Mouse (Mus musculus): Measurements from ENCODE around the gene Ip6k3.
A peak's percentile ranks its signal among the peaks of the same experiment; 100 is the strongest.

The Ip6k3 gene

DNA sequence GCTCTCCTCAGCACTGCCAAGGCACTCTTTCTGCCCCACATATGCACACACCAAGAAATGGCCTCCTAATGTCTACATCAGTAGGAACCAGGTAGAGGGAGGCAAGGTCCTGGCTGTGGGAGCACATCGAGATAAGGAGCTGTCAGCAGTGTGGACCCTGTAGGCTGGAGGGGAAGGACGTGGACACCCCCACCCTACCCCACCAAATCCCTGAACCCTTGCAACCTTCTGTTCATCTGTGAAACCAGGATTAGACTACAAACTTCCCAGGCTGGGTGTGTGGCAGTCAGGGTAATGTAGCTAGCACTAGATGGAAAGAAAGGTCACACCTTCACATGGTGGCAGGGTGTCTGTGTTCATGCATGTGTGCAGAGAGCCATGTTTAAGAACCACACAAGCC, 44.5 kb downstream of the Ip6k3 start:
- DNase-seq (ENCODE audit: low read depth, low spot score), result no peak

DNA sequence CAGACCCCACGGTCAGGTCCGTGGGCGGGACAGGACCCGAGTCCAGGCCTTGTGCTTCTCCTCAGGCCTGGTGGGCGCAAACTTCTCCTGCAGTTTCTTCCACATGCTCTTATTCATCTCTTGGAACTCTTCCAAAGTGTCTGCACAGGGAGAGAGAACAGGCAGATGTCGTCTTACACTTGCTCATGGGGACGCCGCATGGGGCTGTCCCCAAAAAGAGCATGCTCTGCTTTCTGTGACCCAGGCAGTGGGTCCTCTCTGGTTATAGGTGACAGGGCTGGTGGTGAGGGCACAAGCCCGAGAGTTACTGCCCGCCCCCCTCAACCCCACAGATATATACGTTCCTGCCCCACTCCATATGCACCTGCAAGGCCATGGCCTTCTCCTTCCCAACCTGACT, 44.9 kb downstream of the Ip6k3 start:
- no peak for DNase-seq (ENCODE audit: low read depth, low spot score)

DNA sequence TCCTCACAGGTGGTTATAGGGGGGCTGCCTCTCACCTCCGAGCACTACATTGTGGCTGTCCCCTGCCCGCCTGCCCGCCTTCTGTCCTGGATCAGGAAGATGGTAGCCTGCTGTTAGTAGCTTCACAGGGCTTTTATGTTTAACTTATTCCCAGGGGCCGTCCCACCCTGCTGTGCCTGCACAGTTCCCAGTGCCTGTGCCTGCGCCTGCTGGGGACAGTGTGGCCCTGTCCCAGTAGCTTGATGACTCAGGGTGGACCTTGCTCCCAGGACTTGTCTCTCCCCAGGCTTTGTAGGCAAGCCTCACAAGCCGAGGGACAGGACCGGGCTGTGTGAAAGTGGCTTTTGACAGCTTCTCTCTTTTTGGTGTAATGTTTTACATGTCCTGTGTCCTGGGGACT, 45.8 kb downstream of the Ip6k3 start:
- DNase-seq (ENCODE audit: low read depth, low spot score), result no peak

DNA sequence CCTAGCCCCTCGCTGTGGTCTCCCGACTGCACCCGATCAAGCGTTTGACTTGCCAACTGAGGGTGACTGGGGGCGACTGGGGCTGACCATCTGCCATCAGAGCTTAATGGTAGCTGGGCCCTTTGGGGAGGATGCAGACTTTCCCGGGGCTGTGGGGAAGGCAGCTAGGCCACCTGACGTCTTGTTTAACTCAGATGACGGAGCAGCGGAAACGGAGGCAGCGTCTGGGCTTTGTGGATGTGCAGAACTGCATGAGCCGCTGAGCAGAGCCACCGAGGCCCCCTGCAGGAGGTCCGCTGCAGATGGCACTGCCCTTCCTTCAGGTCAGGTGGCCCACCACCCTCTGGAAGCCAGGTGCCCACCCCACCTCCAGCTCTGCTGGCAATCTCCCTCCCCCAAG, 46.3 kb downstream of the Ip6k3 start:
- DNase-seq (ENCODE audit: low read depth, low spot score), result no peak

DNA sequence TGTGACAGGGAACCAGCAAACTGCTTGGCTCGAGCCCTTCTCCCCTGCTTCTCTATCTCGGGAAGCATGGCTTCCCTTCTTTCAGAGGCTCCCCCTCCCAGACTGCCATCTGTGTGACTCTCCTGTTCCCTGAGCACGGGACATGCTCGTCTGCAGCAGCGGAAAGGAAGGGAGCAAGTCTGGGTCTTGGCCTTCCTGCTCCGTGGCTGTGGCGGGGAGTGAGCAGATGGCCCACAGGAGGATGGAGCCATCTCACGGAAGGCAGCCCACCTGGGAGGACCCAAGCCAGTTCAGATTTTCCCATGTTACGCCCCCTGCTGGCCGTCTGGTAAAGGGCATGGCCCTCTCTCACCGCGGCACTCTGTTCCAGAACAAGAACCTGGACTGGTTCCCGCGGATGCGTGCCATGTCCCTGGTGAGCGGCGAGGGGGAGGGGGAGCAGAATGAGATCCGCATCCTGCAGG, 47.0 kb downstream of the Ip6k3 start:
- DNase-seq (ENCODE audit: low read depth, low spot score), result peak; percentile 44

DNA sequence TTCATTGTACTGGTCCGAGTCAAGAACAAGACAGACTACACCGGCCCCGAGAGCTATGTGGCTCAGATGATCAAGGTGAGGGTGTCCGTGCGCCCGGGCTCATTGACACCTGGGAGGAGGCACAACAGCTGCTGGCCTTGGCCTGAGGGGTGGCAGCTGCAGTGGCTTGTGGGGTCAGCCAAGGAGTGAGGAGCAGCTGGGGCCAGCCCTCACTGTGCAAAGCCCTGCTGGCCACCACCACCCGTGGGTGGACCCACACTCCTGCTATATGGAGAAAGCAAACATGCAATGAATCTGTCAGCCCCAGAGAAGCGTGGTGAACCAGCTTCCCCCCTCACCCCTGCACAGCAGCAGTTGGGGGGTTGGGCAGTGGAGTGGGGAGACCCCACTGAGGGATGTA, 47.6 kb downstream of the Ip6k3 start:
- DNase-seq (ENCODE audit: low read depth, low spot score), result no peak

DNA sequence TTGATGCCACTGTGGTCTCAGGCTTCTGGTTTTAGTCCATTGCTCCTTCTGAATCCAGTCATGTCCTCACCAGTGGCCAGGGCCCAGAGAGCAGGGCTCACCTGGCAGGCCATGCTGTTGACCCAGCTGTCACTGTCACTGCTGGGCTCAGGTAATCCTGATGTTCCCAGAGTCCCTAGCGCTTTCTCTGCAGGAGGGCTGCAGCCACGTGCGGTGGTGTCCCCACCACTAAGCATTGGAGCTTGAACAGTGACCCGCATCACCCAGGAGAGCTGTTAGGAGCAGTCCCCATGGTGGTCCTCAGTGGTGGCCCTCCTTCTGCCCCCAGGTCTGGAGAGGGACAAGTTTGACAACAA, 48.1 kb downstream of the Ip6k3 start:
- DNase-seq (ENCODE audit: low read depth, low spot score), result no peak

DNA sequence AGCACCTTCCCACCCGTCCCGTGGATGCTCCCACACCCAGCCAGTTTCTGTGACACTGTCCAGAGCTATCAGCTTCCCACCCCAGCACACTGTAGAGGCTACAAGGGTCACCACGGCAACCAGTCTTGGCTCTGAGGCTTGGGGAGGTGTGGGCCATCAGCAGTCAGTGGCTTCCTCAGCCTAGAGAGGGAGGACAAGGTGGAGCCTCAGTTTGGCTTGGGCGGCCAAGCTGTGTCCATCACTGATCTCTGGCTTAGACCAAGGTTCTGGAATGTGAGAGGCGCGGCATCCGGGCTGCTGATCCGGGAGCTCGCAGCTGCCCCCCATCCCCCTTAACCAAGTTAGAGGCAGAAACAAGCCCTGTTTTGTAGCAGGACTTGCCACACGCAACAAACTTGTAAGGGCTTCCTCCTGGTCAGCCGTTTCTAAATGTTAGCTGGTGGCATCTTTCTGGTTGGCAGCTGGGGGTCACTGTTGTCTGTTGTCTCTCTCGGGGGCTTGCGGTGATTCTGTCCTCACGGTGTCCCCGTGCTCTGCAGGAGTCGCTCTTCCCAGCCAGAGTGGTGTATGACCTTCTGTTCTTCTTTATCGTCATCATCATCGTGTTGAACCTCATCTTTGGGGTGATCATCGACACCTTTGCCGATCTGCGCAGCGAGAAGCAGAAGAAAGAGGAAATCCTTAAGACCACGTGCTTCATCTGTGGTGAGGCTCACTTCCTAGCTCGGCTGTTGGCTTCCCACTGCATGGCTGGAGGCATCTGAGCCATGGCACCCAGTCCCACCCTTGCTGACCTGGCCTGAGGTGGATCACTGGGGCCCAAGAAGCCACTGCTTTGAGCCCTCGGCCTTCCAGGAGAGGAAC, 48.7 kb downstream of the Ip6k3 start:
- DNase-seq (ENCODE audit: low read depth, low spot score), result no peak

DNA sequence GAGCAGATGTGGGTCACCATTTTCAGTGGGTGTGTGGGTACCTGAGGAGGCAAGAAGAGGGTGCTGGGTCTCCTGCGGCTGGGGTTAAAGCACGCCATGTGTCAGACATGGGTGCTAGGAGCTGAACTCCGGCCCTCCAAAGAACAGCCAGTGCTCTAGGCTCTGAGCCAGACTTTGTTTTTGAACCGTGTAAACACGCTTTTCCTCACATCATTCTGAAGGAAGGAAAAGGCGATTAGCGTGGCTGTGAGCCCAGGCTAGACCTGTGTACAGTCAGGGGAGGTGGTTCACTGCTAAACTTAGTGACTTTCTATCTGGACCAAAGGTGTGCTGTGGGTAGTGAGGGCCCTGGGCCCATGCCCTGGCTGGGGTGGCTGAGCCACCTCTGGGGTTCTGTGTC, 57.5 kb downstream of the Ip6k3 start:
- DNase-seq (ENCODE audit: low read depth, low spot score), result no peak

DNA sequence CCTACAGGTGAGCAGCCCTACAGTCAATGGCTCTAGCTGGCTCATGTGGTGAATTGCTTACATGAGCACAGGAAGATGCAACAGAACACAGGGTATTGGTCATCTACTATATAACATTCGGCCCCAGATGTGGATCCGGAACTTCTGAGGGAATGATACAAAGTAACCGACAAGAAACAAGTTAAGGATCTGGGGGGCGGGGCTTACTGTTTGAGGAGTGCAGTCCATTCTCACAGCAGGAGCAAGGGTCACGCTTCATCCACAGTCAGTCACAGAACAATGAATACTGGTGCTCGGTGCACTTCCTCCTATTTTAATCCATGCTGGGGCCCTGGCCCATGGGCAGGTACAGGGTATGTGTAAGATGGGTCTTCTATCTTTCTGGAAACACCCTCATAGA, 59.7 kb downstream of the Ip6k3 start:
- no peak for DNase-seq (ENCODE audit: low read depth, low spot score)

DNA sequence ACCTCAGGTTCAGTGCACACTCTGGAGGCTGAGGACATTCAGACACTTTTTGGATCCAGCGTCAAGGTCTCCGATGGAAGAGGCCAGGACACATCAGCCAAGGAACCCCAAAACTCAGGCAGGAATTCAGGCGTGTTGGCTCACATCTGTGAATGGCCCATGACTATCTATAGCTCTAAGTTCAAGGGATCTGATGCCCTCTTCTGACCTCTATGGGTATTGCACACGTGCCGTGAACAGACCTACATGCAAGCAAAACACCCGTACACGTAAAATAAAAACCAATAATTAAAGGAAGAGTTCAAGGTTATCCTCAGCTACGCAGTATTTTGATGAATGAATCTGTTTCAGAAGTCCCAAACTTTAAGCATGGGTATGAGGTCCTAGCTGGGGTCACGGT, 60.9 kb downstream of the Ip6k3 start:
- DNase-seq (ENCODE audit: low read depth, low spot score), result no peak

DNA sequence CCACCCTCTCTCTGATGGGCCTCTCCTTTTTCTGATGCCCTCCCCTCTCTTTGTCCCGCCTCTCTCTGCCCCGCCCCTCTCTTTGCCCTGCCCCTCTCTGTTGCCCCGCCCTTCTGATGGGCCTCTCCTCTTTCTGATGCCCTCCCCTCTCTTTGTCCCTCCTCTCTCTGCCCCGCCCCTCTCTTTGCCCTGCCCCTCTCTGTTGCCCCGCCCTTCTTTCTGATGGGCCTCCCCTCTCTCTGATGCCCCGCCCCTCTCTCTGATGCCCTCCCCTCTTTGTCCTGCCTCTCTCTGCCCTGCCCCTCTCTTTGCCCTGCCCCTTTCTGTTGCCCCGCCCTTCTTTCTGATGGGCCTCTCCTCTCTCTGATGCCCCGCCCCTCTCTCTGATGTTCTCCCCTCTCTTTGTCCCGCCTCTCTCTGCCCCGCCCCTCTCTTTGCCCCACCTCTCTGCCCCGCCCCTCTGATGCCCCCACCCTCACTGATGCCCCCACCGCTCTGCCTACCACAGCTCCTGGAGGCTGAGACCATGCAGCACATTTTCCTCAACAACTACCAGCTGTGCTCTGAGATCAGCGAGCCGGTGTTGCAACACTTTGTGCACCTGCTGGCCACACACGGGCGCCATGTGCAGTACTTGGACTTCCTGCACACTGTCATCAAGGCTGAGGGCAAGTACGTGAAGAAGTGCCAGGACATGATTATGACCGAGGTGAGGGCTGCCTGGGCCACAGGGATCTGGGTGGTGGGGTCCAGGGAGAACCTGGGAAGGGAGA, 61.7 kb downstream of the Ip6k3 start:
- DNase-seq (ENCODE audit: low read depth, low spot score), result no peak

DNA sequence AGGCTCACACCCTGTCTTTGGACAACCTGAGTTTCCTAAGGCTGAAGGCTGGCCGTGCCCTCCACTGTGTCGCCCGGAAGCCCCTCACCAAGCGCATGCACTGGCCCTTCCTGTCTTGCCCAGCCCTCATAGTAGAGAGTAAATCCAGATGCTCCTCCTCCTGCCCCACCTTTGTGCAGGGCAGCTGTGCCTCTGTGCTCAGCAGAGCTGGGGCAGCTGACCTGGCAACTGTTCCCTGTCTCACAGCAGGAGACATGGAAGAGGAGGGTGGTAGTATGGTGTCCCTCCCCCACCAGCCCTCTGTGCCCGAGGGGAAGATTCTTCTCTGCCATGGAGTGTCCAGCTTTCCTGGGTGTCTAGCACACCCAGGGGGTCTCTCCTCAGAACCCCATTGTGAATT, 65.9 kb downstream of the Ip6k3 start:
- no peak for DNase-seq (ENCODE audit: low read depth, low spot score)

DNA sequence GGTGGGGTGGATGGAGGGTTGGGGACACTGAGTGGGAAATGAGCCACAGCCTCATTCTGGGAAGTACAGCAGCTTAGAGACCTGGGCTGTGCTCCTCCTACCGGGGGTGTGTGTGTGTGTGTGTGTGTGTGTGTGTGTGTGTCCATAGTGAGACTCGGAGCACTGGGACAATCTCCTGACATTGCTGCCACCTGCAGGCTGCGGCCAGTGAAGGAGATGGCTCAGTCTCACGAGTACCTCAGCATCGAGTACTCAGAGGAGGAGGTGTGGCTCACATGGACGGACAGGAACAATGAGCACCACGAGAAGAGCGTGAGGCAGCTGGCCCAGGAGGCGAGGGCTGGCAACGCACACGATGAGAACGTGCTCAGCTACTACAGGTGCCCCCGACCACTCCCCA, 71.9 kb downstream of the Ip6k3 start:
- no peak for DNase-seq (ENCODE audit: low read depth, low spot score)

Data from skeletal muscle tissue, adult 2 months (tissue).